Mouse (Mus musculus): ENCODE measurements around the gene Gaa.

GRCm38 (mm10) chr11:119224926-119225325 lies 42.8 kb upstream of the Gaa start:
- no peak for TF ChIP-seq POLR2A (IDR thresholded peaks at IDR 0.05; ENCODE audit: control insufficient read depth, extremely low read depth, insufficient read depth, low read length, poor library complexity)
- no peak for TF ChIP-seq CTCF (IDR thresholded peaks at IDR 0.05; ENCODE audit: borderline replicate concordance, control insufficient read depth, extremely low read depth, insufficient read depth, low read length, poor library complexity)
